Mouse (Mus musculus) spleen, adult 2 months (tissue): ENCODE results near the gene Nyap1.

Experiments
- CTCF ChIP-seq: fragments of 200-500 bp; IDR thresholded peaks from 2 replicates; pipeline ENCODE4 v1.5.1; 2011; ENCODE audit warnings: mild to moderate bottlenecking, inconsistent platforms; ENCODE audit not compliant: insufficient read depth, insufficient read length, insufficient replicate concordance; ENCODE audit errors: extremely low read depth
- POLR2A ChIP-seq: fragments of 200-500 bp; IDR thresholded peaks from 2 replicates; pipeline ENCODE4 v1.6.1; 2011; ENCODE audit warnings: low read depth, low read length, inconsistent platforms

- no peak for TF ChIP-seq CTCF
- no peak for TF ChIP-seq POLR2A
Observed at GRCm38 (mm10) chr5:137695930-137696329, 45.5 kb downstream of the Nyap1 start.
